In the genomic region with DNA sequence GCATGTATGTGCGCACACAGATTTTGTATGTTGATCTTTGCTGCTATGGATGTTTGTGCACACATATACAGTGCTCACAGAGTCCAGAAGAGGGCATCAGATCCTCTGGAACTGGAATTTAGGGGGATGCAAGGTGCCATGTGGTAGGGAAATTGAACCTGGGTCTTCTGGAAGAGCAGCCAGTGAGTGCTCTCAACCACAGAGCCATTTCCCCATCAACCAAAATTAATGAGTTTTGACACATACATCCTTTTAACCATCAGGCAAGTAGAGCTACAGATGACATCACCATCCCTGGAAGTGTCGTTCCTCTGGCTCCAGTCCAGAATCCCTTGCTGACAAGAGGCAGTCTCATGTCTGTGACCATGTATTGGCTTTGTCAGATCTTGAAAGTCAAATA, we compare ENCODE assay signal across 1 mouse cellular context.
TF ChIP-seq lines count a peak whose summit lies in the region.

No protein-coding gene starts in this region.

TF ChIP-seq in MEL, 35 proteins besides CTCF, POLR2A, EP300 and RAD21:
- TF ChIP-seq POLR2AphosphoS5 (IDR thresholded peaks at IDR 0.05; ENCODE audit: borderline replicate concordance, low read depth, low read length) (no peak), USF2 (IDR thresholded peaks at IDR 0.05; ENCODE audit: borderline replicate concordance in 1 of 2, insufficient read depth in 1 of 2, low read depth in 1 of 2, low read length in 2 of 2) (no peak), HCFC1 (IDR thresholded peaks at IDR 0.05; ENCODE audit: low read depth, low read length) (no peak)
TF ChIP-seq in MEL: peak in this region for 0.
